Mouse (Mus musculus): Measurements from ENCODE around the gene F830045P16Rik. TPM values are rescaled to one million over a fixed set of nuclear protein-coding genes. Genes with fewer than 3 reads are reported as not detected.
"Not testable (repeated sequence)": the region's sequence is repeated elsewhere in the genome, so short reads cannot be mapped to it uniquely, and the experiment has no call there.

Gene F830045P16Rik
- polyA plus RNA-seq, 1 experiment from 2014 or later = not detected

DNA sequence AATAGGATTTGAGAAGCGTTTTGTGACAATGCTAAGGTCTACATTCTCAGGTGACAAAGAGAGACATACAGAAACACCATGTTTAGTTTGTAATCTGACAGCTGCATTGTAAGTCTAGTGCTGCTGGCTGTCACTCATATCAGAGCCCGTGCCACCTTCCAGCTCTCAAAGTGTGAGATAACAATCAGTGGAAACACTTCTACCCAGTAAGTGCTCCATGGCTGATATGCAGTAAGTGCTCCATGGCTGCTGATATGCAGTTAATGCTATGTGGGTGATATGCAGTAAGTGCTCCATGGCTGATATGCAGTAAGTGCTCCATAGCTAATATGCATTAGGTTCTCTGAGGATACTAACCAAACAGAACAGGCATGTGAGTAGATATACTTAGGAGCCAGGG is 65.6 kb downstream of the F830045P16Rik start:
- H3K9ac ChIP-seq = no peak overlapping the region
- H3K27me3 ChIP-seq = 0 out of 2 replicates have a peak, but pooled peaks cover 6% of the 10 kb centered on the region
- 22% methylated on average over 2 of the region's 2 CpGs for WGBS
- no peak overlapping the region for H3K4me2 ChIP-seq
- ATAC-seq (replicated peaks; ENCODE audit: insufficient number of reproducible peaks, insufficient read depth, low FRiP score, low read depth) = no peak
- no peaks in the 10 kb centered on the region for H3K9me3 ChIP-seq (replicated peaks)
- H3K27ac ChIP-seq = no peak overlapping the region
- no peaks in the 10 kb centered on the region for H3K4me1 ChIP-seq (replicated peaks)
- no peak overlapping the region for H3K4me3 ChIP-seq
- no peaks in the 10 kb centered on the region for H3K36me3 ChIP-seq

- not testable (repeated sequence) for H3K4me1 ChIP-seq (replicated peaks); H3K4me3 ChIP-seq; H3K9ac ChIP-seq; H3K27me3 ChIP-seq; ATAC-seq (replicated peaks; ENCODE audit: insufficient number of reproducible peaks, insufficient read depth, low FRiP score, low read depth); H3K9me3 ChIP-seq (replicated peaks); H3K27ac ChIP-seq; H3K4me2 ChIP-seq; H3K36me3 ChIP-seq
- WGBS = 85% methylated on average over 1 of the region's 1 CpGs
These were observed 97.6 kb downstream of the F830045P16Rik start for GRCm38 (mm10) chr2:129438772-129439171.

DNA sequence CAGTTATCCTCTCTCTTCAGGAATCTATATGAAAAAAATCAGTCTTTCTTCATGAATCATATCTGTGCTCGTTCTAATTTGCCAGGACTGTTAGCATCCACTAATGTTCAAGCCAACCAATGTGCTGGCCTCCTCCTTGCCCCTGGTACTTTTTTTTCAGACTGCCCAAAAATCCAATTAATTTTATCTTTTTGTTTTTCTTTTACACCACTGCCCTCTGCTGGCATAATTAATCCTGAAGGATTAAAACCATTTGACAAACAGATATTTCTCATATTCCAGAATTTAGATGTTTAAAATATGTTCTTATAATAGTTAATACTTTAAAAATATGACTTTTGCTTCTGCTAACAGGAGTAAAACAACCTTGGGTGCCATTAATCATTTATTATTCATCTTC is 101.2 kb downstream of the F830045P16Rik start:
- Histone ChIP-seq H3K27ac (no peak overlapping the region), H3K36me3 (no peaks in the 10 kb centered on the region), H3K4me3 (no peak overlapping the region), H3K27me3 (no peaks in the 10 kb centered on the region), H3K4me2 (no peak overlapping the region), H3K9me3 (replicated peaks) (no peaks in the 10 kb centered on the region), H3K4me1 (replicated peaks) (no peaks in the 10 kb centered on the region), H3K9ac (no peak overlapping the region)
- ATAC-seq (replicated peaks; ENCODE audit: insufficient number of reproducible peaks, insufficient read depth, low FRiP score, low read depth) = no peak
- WGBS = 34% methylated on average over 1 of the region's 1 CpGs

GRCm38 (mm10) chr2:129423741-129424140 is 112.7 kb downstream of the F830045P16Rik start:
- 67% methylated on average over 3 of the region's 3 CpGs for WGBS
- H3K4me3 ChIP-seq = no peak overlapping the region
- peaks cover 4% of the 10 kb centered on the region; the same call in 1 of the 2 replicates for H3K27me3 ChIP-seq
- no peak overlapping the region for H3K9ac ChIP-seq
- H3K9me3 ChIP-seq (replicated peaks) = no peaks in the 10 kb centered on the region
- no peak overlapping the region for H3K27ac ChIP-seq
- H3K4me1 ChIP-seq (replicated peaks) = no peaks in the 10 kb centered on the region
- ATAC-seq (replicated peaks; ENCODE audit: insufficient number of reproducible peaks, insufficient read depth, low FRiP score, low read depth) = no peak
- no peak overlapping the region for H3K4me2 ChIP-seq
- H3K36me3 ChIP-seq = no peaks in the 10 kb centered on the region

DNA sequence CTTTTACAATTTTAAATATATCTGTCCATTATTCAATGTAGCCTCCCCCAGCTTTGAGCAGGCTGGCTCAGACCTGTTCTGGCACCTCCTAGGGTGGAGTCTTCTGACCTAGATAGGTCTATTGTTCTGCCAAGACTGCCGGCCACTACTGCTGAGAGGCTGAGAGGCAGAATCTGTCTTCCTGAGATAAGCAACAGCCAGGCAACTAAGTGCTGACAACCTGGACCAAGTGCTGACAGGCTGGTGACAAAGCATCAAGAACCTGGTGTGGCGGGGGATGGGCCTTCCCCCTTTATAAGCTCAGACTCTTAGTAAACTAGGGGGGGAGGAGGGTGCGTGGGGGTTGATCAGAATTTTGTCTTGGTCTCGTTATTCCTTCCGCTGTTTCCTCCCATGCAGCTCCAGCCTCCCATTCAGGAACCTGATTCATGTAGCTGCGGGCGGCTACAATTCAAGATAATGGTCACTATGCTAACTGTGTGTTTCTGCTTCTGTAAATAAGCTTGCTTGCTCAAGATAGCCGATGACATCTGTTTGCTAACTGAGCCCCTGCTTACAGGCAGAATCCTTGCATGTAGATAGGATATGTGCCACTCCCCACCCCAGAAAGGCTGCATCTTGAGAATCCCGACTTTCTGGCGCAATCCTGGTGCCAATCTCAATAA is 115.4 kb downstream of the F830045P16Rik start:
- no peak for ATAC-seq (replicated peaks; ENCODE audit: insufficient number of reproducible peaks, insufficient read depth, low FRiP score, low read depth)
- Histone ChIP-seq H3K4me2 (no peak overlapping the region), H3K9me3 (replicated peaks) (no peaks in the 10 kb centered on the region), H3K27ac (no peak overlapping the region), H3K4me1 (replicated peaks) (no peaks in the 10 kb centered on the region), H3K9ac (no peak overlapping the region), H3K27me3 (peaks cover 4% of the 10 kb centered on the region; the same call in 1 of the 2 replicates), H3K36me3 (no peaks in the 10 kb centered on the region), H3K4me3 (no peak overlapping the region)
- 68% methylated on average over 10 of the region's 10 CpGs for WGBS

- Histone ChIP-seq H3K4me3 (no peak overlapping the region), H3K9ac (no peak overlapping the region), H3K9me3 (replicated peaks) (no peaks in the 10 kb centered on the region), H3K4me1 (replicated peaks) (no peaks in the 10 kb centered on the region), H3K27me3 (no peaks in the 10 kb centered on the region), H3K27ac (no peak overlapping the region), H3K36me3 (no peaks in the 10 kb centered on the region), H3K4me2 (no peak overlapping the region)
- 84% methylated on average over 3 of the region's 3 CpGs for WGBS
- no peak for ATAC-seq (replicated peaks; ENCODE audit: insufficient number of reproducible peaks, insufficient read depth, low FRiP score, low read depth)
These were observed 117.0 kb downstream of the F830045P16Rik start for GRCm38 (mm10) chr2:129419361-129419880.

DNA sequence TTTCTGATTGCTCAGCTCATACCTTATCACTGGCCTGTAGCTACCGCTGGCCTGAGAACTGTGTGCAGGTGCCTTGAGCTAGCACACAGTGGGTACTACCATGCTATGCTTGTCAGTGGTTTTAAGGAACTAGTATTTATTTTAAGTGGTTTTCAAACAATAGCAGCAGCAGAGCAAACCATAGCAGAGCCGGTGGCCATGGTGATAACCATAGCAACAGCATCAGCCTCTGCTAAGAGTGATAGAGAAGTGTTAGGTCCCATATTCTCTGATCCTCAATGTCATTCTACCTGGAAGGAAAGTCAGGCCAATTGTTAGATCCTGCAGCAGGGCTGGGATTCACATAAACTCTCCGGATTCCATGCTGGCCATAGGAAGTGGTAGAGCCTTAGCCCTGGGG is 121.8 kb downstream of the F830045P16Rik start:
- Histone ChIP-seq H3K9ac (no peak overlapping the region), H3K4me2 (no peak overlapping the region), H3K27me3 (no peaks in the 10 kb centered on the region), H3K9me3 (replicated peaks) (no peaks in the 10 kb centered on the region), H3K4me3 (no peak overlapping the region), H3K36me3 (no peaks in the 10 kb centered on the region), H3K27ac (no peak overlapping the region), H3K4me1 (replicated peaks) (no peaks in the 10 kb centered on the region)
- WGBS = 82% methylated on average over 3 of the region's 3 CpGs
- no peak for ATAC-seq (replicated peaks; ENCODE audit: insufficient number of reproducible peaks, insufficient read depth, low FRiP score, low read depth)

GRCm38 (mm10) chr2:129413488-129413887 is 122.9 kb downstream of the F830045P16Rik start:
- no peak for ATAC-seq (replicated peaks; ENCODE audit: insufficient number of reproducible peaks, insufficient read depth, low FRiP score, low read depth)
- no peak overlapping the region for H3K4me2 ChIP-seq
- 39% methylated on average over 6 of the region's 6 CpGs for WGBS
- H3K36me3 ChIP-seq = no peaks in the 10 kb centered on the region
- no peak overlapping the region for H3K27ac ChIP-seq
- H3K9me3 ChIP-seq (replicated peaks) = no peaks in the 10 kb centered on the region
- H3K4me1 ChIP-seq (replicated peaks) = no peaks in the 10 kb centered on the region
- H3K9ac ChIP-seq = no peak overlapping the region
- H3K27me3 ChIP-seq = no peaks in the 10 kb centered on the region
- no peak overlapping the region for H3K4me3 ChIP-seq

DNA sequence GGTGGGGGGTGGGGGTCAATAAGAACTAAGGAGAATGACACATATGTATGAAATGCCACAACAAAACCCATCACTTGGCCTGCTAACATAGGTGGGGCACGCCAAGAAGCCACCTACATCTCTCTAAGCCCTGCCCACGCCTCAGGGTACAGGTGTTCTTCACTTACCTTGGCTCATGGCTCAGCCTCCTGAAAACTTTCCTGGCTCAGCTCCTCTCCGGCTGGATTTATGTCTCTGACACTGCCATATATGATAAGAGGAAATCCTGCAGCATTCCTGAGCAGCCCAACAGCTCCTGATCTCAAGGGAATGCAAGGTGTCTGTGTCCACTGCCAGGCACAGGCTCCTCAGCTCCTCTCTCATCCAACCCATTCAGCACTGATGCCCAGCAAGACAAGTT is 124.8 kb downstream of the F830045P16Rik start:
- Histone ChIP-seq H3K4me2 (no peak overlapping the region), H3K9ac (no peak overlapping the region), H3K4me1 (replicated peaks) (no peaks in the 10 kb centered on the region), H3K4me3 (no peak overlapping the region), H3K27ac (no peak overlapping the region), H3K36me3 (no peaks in the 10 kb centered on the region), H3K9me3 (replicated peaks) (no peaks in the 10 kb centered on the region), H3K27me3 (no peaks in the 10 kb centered on the region)
- WGBS = 58% methylated on average over 3 of the region's 3 CpGs
- ATAC-seq (replicated peaks; ENCODE audit: insufficient number of reproducible peaks, insufficient read depth, low FRiP score, low read depth) = no peak

DNA sequence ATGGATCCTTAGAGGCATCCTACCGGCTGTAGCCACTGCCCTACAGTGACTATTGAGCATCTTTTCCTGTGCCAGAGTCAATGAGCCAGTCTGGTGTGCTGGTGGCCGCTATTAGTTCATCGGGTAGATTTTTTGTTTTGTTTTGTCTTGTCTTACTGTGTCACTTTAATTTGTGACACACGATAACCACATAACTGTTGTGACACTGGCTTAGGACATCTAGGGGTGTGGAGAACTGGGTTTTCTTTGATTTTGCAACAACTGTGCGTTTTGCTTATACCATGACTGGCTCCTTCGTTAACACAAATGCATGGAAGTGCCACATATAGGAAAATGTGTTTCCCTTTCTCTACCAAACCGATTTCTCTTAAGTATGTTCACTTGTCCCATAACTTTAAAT is 126.1 kb downstream of the F830045P16Rik start:
- Histone ChIP-seq H3K27ac (no peak overlapping the region), H3K4me2 (no peak overlapping the region), H3K4me1 (replicated peaks) (no peaks in the 10 kb centered on the region), H3K36me3 (no peaks in the 10 kb centered on the region), H3K9me3 (replicated peaks) (no peaks in the 10 kb centered on the region), H3K27me3 (no peaks in the 10 kb centered on the region), H3K9ac (no peak overlapping the region), H3K4me3 (no peak overlapping the region)
- no peak for ATAC-seq (replicated peaks; ENCODE audit: insufficient number of reproducible peaks, insufficient read depth, low FRiP score, low read depth)
- 80% methylated on average over 7 of the region's 7 CpGs for WGBS

DNA sequence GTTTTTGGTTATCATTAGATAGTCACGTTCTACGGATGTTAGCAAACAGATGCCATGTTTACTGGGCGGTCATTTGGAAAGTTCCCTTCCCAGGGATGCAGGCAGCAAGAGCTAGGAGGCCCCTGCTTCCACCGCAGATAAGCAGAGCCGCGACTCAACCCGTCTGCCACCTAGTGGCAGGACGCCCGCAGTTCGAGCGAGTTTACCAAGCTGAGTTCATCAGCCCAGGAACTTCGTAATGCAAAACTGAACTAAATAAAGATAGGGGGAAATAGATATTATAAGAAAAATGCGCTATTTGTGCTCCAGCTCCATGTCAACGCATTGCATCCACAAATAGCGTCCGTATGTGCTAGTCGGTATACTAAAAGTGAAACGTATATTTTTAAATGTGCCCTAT is 127.9 kb downstream of the F830045P16Rik start:
- Histone ChIP-seq H3K4me1 (replicated peaks) (no peaks in the 10 kb centered on the region), H3K9ac (no peak overlapping the region), H3K36me3 (no peaks in the 10 kb centered on the region), H3K27me3 (no peaks in the 10 kb centered on the region), H3K9me3 (replicated peaks) (no peaks in the 10 kb centered on the region), H3K27ac (no peak overlapping the region), H3K4me2 (0 out of 2 replicates have a peak overlapping the region, but pooled peaks have one; percentile 19), H3K4me3 (no peak overlapping the region)
- no peak for ATAC-seq (replicated peaks; ENCODE audit: insufficient number of reproducible peaks, insufficient read depth, low FRiP score, low read depth)
- WGBS = 9% methylated on average over 18 of the region's 18 CpGs
